Mouse (Mus musculus) liver, adult 2 months (tissue): Measurements from ENCODE around the gene Vipas39. TPM values are rescaled to one million over a fixed set of nuclear protein-coding genes. Genes with fewer than 3 reads are reported as not detected.

ENCODE experiments used
- DNase-seq: peaks from one replicate; pipeline ENCODE4 v3.0.0-alpha.2; 2011; ENCODE audit warnings: low read depth, low spot score; ENCODE audit errors: extremely low read depth
- H3K27ac ChIP-seq: fragments of 200-500 bp; replicated peaks from 2 replicates; pipeline ENCODE4 v1.5.1; 2012; ENCODE audit warnings: low read depth, mild to moderate bottlenecking, control low read depth, inconsistent platforms, low read length; ENCODE audit not compliant: insufficient read depth
- H3K27me3 ChIP-seq: fragments of 200-500 bp; 2 replicates; pipeline ENCODE4 v1.6.1; 2012; ENCODE audit warnings: mild to moderate bottlenecking, moderate library complexity, low read length, inconsistent platforms; ENCODE audit not compliant: control insufficient read depth, insufficient read depth
- H3K36me3 ChIP-seq: fragments of 200-500 bp; 2 replicates; pipeline ENCODE4 v1.6.1; 2012; ENCODE audit warnings: low read length, inconsistent platforms; ENCODE audit not compliant: control insufficient read depth, insufficient read depth
- H3K4me1 ChIP-seq: fragments of 200-500 bp; 2 replicates; pipeline ENCODE4 v1.6.1; 2011; ENCODE audit warnings: low read length; ENCODE audit not compliant: control insufficient read depth, insufficient read depth
- H3K4me3 ChIP-seq: fragments of 200-500 bp; 2 replicates; pipeline ENCODE4 v1.5.1; 2011; ENCODE audit warnings: low read depth, mild to moderate bottlenecking, control low read depth, low read length, moderate library complexity; ENCODE audit not compliant: insufficient read depth
- H3K79me2 ChIP-seq: fragments of 200-500 bp; 2 replicates; pipeline ENCODE4 v1.6.1; 2012; ENCODE audit warnings: inconsistent platforms, mild to moderate bottlenecking, low read length, moderate library complexity; ENCODE audit not compliant: control insufficient read depth, insufficient read depth
- H3K9ac ChIP-seq: fragments of 200-500 bp; 2 replicates; pipeline ENCODE4 v1.6.1; 2012; ENCODE audit warnings: low read depth, mild to moderate bottlenecking, control low read depth, inconsistent platforms, low read length
- CTCF ChIP-seq: fragments of 200-500 bp; IDR thresholded peaks from 2 replicates; pipeline ENCODE4 v1.5.1; 2011; ENCODE audit warnings: low read depth, low read length, control low read depth
- POLR2A ChIP-seq: fragments of 200-500 bp; IDR thresholded peaks from 2 replicates; pipeline ENCODE4 v1.6.1; 2011; ENCODE audit warnings: low read length, control low read depth; ENCODE audit not compliant: insufficient read depth; ENCODE audit errors: extremely low read depth
- WGBS: fragments of 180-500 bp; shearing (Covaris S2); methylation state at CpG from one replicate; pipeline ENCODE4 v1.1.7; 2018; 5-methylcytosine and 5-hydroxymethylcytosine counted together
- polyA plus RNA-seq: library from polyadenylated mRNA; depleted of rRNA; stranded (reverse); fragments of >200 nt; gene quantifications from 2 replicates; pipeline ENCODE4 v1.2.3, GENCODE M21; 2012
- total RNA-seq: library from RNA; depleted of rRNA; stranded (reverse); fragments of >200 nt; gene quantifications from 2 replicates; pipeline ENCODE4 v1.2.3, GENCODE M21; 2014

Vipas39 gene
- total and polyA plus RNA-seq, 2 experiments, result 13.3 to 17.4 TPM

GRCm38 (mm10) chr12:87236882-87237483 is 29.1 kb downstream of the Vipas39 start:
- Histone ChIP-seq H3K9ac (no peak overlapping the region), H3K36me3 (peaks cover 22% of the 10 kb centered on the region), H3K4me1 (no peaks in the 10 kb centered on the region), H3K4me3 (no peak overlapping the region), H3K79me2 (no peaks in the 10 kb centered on the region), H3K27ac (no peak overlapping the region), H3K27me3 (no peaks in the 10 kb centered on the region)
- no peak for DNase-seq
- 81% methylated on average over 5 of the region's 5 CpGs for WGBS
- TF ChIP-seq CTCF (no peak), POLR2A (no peak)

GRCm38 (mm10) chr12:87230379-87230895 is 35.6 kb downstream of the Vipas39 start:
- no peak for DNase-seq

GRCm38 (mm10) chr12:87229633-87230032 is 36.4 kb downstream of the Vipas39 start:
- no peak overlapping the region for H3K9ac ChIP-seq
- no peaks in the 10 kb centered on the region for H3K4me1 ChIP-seq
- H3K79me2 ChIP-seq, result no peaks in the 10 kb centered on the region
- no peaks in the 10 kb centered on the region for H3K27me3 ChIP-seq
- no peak overlapping the region for H3K27ac ChIP-seq
- H3K36me3 ChIP-seq, result no peaks in the 10 kb centered on the region
- no peak for DNase-seq
- TF ChIP-seq CTCF (no peak), POLR2A (no peak)
- H3K4me3 ChIP-seq, result no peak overlapping the region
- WGBS, result 98% methylated on average over 2 of the region's 2 CpGs

More at GRCm38 (mm10) chr12:87230379-87230895, 35.6 kb downstream of the Vipas39 start:
- Histone ChIP-seq H3K79me2 (no peaks in the 10 kb centered on the region), H3K9ac (no peak overlapping the region), H3K27ac (no peak overlapping the region), H3K27me3 (no peaks in the 10 kb centered on the region), H3K4me1 (no peaks in the 10 kb centered on the region), H3K36me3 (no peaks in the 10 kb centered on the region), H3K4me3 (no peak overlapping the region)
- TF ChIP-seq CTCF, result no peak
- TF ChIP-seq POLR2A, result no peak

DNA sequence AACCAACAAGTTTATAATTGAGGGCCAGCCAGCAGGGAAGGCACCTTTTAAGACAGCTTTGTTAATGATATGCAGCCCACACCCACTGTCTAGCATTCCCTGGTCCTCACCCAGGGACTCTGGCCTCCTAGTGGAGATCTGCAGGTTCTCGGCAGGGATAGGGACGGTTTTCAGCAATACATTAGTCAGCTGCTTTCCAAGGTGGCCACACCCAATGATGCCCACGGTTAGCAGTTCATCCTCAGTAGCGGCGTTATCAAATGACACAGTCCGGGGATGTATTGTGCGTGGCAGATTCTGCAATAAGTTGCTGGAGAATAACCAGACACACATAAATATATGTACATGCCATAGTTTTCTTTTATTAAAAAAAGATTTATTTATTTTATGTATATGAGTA is 39.3 kb downstream of the Vipas39 start:
- TF ChIP-seq POLR2A (no peak), CTCF (no peak)
- Histone ChIP-seq H3K4me3 (no peak overlapping the region), H3K9ac (no peak overlapping the region), H3K36me3 (no peaks in the 10 kb centered on the region), H3K27me3 (no peaks in the 10 kb centered on the region), H3K27ac (no peak overlapping the region), H3K79me2 (no peaks in the 10 kb centered on the region), H3K4me1 (no peaks in the 10 kb centered on the region)
- WGBS, result 84% methylated on average over 7 of the region's 7 CpGs
- no peak for DNase-seq

DNA sequence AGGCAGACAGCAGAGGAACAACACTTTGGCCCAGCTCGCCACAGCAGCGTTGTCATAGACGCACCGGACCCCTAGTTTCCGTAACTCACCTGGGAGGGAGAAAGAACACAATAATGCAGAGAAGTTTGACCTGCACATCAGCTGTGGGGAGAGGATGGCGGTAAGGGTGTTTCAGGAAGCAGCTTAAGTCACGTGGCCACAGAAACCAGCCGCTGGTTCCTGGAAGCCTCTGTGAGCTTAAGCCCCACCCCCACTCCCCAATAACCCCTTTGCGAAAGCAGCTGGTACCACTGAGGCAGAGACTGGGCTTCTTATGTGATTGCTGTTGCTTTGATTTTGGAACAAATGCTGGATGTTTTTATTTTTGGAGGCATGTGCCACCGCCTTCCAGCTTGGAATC is 41.1 kb downstream of the Vipas39 start:
- no peaks in the 10 kb centered on the region for H3K36me3 ChIP-seq
- 86% methylated on average over 10 of the region's 10 CpGs for WGBS
- H3K4me1 ChIP-seq, result no peaks in the 10 kb centered on the region
- no peaks in the 10 kb centered on the region for H3K27me3 ChIP-seq
- H3K9ac ChIP-seq, result no peak overlapping the region
- no peak overlapping the region for H3K27ac ChIP-seq
- no peak for DNase-seq
- no peaks in the 10 kb centered on the region for H3K79me2 ChIP-seq
- no peak overlapping the region for H3K4me3 ChIP-seq
- TF ChIP-seq CTCF (no peak), POLR2A (no peak)

DNA sequence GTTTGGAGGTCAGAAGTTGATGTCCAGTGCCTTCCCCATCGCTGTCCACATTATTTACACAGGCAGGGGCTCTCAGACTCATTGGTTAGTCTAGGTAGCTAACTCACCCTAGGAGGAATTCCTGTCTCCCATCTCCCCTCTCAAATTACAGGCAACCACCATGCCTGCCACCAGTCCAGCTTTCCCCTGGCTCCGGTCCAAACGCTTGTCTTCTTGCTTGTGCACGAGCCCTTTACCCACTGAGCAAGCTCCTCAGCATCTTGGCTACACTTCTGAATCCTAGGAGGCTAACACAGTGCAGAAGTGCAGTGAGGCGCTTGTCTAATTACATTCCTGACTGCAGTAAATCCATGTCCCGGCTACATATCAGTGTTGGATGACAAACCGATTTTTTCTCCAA is 46.7 kb downstream of the Vipas39 start:
- H3K4me3 ChIP-seq, result no peak overlapping the region
- no peaks in the 10 kb centered on the region for H3K79me2 ChIP-seq
- TF ChIP-seq CTCF (no peak), POLR2A (no peak)
- H3K27me3 ChIP-seq, result no peaks in the 10 kb centered on the region
- no peak overlapping the region for H3K9ac ChIP-seq
- whole genome bisulfite sequencing, result 72% methylated on average over 7 of the region's 7 CpGs
- H3K4me1 ChIP-seq, result no peaks in the 10 kb centered on the region
- H3K27ac ChIP-seq, result no peak overlapping the region
- no peaks in the 10 kb centered on the region for H3K36me3 ChIP-seq
- DNase-seq, result no peak
